Mouse (Mus musculus) ES-CJ7 (cell line): ENCODE data around the gene Upk1b.

Source experiments
- DNase-seq: peaks from one replicate; pipeline ENCODE4 v3.0.0; 2011; ENCODE audit warnings: low read depth, low spot score

Gene Upk1b

GRCm38 (mm10) chr16:38762401-38762800, 37.7 kb downstream of the Upk1b start:
- no peak for DNase-seq

GRCm38 (mm10) chr16:38761972-38762371, 38.2 kb downstream of the Upk1b start:
- DNase-seq = no peak

GRCm38 (mm10) chr16:38760834-38761375, 39.2 kb downstream of the Upk1b start:
- DNase-seq = no peak

GRCm38 (mm10) chr16:38760239-38760638, 39.9 kb downstream of the Upk1b start:
- DNase-seq = no peak

DNA sequence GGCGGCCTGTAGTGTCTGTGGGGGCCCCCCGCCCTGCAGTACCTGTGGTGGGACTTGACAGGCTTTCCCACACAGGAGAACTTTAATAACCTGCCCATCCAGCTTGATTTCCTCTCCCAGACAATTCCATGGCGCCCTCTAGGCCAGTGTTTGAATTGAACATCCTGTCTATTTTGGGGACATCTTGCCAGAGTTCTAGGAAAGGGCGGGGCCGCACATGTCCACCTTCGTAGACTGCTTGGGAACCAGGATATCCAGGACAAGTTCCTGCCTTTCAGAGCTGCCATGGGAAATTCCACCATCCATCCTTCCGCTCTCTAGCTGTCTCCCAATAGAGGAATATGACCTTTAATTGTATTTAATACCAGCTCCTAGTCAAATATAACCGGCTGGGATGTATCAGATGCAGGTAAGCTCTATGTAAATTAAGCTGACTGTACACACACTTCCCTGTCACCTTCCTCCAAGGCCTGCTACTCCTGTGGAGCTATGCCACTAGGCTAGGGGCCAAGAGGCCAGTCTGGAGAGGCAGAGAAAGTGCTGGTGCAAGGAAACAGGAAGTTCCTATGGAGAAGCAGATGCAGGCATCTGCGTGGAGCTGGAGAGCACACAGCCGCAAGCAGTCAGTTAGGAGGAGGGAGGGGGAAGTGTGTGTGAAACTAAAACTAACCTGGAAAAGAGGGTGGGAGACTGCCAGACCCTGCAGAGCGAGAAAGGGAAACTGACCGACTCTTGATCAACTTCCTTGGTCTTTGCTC, 41.8 kb downstream of the Upk1b start:
- no peak for DNase-seq

- no peak for DNase-seq
Measured at GRCm38 (mm10) chr16:38757626-38758025, 42.5 kb downstream of the Upk1b start.

DNA sequence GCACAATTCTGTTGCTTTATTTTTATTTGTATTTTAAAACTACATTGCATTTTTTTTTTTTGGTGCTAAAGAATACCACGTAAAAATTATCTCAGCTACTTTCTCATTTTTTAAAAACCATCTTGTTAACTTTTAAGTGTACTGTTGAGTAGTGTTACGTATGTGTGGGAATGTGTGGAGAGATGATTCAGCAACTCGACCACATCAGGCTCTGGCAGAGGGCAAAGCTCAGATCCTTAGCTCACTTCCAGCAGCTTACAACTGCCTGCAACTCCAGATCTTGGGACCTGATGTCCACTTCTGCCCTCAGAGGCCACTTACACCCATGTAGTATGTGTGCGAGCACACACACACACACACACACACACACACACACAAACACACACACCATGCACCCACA, 43.6 kb downstream of the Upk1b start:
- no peak for DNase-seq

GRCm38 (mm10) chr16:38756177-38756503, 44.0 kb downstream of the Upk1b start:
- DNase-seq = no peak

DNA sequence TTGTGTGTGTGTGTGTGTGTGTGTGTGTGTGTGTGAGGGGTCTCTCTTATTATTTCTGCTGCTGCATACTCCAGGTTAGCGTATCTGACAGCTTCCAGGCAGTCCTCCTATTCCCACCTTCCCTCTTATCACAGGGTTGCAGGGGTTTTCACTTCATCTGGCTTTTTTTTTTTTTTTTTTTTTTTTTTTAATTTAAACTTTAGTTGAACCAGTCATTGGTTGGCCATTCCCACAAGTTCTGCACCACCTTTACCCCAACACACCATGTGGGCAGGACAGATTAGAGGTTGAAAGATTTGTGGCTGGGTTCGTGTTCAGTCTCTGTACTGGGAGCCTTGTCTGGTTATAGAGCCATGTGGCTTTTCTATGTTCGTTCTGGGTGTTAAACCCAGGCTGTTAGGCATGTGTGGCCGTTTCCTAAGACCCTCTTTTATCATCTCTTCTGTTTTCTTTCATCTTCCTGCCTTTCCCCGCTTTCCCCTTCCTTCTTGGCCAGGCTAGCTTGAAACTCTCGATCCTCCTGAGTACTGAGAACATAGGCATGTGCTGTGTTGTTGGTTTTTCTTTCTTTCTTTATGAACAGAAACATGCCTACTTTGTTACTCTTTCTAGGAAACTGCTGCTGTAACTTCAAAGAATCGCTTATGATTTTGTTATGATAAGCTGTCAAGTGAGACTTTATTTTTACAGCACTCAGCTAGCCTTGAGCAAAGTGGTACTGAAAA, 44.5 kb downstream of the Upk1b start:
- no peak for DNase-seq

DNA sequence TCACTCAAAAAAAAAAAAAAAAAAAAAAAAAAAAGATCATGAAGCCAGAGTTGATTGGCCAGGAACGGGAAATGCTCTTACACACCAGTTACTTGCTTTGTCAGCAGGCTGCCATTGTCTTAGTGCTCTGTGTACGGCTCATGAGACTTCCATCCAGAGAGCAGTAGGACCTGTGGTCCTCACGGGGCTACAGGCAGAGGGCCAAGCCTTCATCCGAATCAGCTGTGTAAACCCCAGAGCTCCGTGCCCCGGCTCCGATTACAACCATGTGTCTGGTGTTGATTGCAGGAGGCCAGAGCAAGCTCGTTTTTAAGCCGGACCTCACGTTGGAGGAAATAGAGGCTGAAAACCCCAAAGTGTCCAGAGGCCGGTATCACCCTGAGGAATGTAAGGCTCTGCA, 46.5 kb downstream of the Upk1b start:
- DNase-seq = no peak

DNA sequence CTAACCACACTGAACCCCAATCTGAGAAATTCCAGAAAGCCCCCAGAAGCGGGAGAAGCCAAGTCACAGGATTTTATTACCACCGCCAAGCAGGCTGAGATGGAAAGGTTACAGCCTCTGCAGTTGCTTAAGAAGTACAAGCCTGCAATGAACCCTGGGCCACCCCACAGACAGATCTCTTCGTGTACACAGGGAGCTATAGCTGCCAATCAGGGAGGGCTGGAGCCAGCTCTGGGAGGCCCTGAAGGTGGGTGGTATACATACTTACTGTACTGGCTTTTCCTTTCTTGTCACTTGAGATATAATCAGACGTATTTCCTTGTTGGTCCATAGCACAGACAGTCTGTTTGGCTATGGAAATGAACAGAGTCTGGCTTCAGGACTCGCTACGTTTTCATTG, 49.3 kb downstream of the Upk1b start:
- no peak for DNase-seq

GRCm38 (mm10) chr16:38743941-38744673, 56.0 kb downstream of the Upk1b start:
- no peak for DNase-seq

- DNase-seq = peak; percentile 29
Measured at GRCm38 (mm10) chr16:38742659-38743131, 57.4 kb downstream of the Upk1b start.

DNA sequence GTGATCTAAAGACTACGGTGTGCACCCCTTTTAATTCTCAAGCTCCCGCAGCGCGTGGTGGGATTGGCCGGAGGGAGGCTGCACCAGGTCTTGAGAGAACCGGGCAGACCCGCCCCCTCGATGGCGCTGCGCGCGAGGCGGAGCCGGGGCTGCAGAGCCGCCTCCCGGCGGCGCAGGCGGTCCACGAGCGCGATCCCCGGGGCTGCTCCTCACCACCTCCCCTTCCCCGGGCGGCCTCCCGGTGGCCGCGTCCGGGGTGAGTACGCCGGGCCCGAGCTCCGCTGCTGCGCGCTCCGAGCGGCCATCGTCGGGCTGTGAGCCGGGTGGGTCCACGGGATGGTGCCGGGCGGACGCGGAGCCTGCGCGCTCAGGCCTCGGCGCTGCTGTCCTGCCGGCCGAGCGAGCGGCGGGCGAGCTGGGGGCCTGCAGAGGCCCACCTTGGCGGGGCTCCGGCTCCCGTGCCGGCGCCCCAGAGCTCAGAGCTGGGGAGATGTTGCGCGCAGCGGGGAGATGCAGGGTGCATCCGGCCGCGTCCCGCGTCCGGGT, 57.9 kb downstream of the Upk1b start, which contains the start of gene B4galt4:
TSS of gene B4galt4 (plus strand) at position 152 of the 546 bp plus-strand sequence.
- peak; percentile 34 for DNase-seq

- no peak for DNase-seq
Measured at GRCm38 (mm10) chr16:38741204-38741903, 58.8 kb downstream of the Upk1b start.

- no peak for DNase-seq
Measured at GRCm38 (mm10) chr16:38730921-38731320, 69.2 kb downstream of the Upk1b start.

- peak; percentile 60 for DNase-seq
Measured at GRCm38 (mm10) chr16:38729610-38730288, 70.4 kb downstream of the Upk1b start.

GRCm38 (mm10) chr16:38729139-38729538, 71.0 kb downstream of the Upk1b start:
- no peak for DNase-seq

- no peak for DNase-seq
Measured at GRCm38 (mm10) chr16:38728576-38729132, 71.5 kb downstream of the Upk1b start.

- no peak for DNase-seq
Measured at GRCm38 (mm10) chr16:38724974-38725373, 75.2 kb downstream of the Upk1b start.
